Mouse (Mus musculus) splenic B cell, adult 2 months (primary cell): ENCODE data around the gene Rgsl1.
"Not testable (repeated sequence)": the region's sequence is repeated elsewhere in the genome, so short reads cannot be mapped to it uniquely, and the experiment has no call there.

ENCODE experiments used
- DNase-seq: peaks from one replicate; pipeline ENCODE4 v3.0.0-alpha.2; 2011; ENCODE audit warnings: low read depth, low spot score
- H3K27me3 ChIP-seq: 2 replicates; pipeline ENCODE4 v1.6.1; 2012; ENCODE audit warnings: mild to moderate bottlenecking, low read length, moderate library complexity, mixed read lengths; ENCODE audit not compliant: control insufficient read depth, poor library complexity, insufficient read depth, severe bottlenecking
- H3K36me3 ChIP-seq: 2 replicates; pipeline ENCODE4 v1.6.1; 2012; ENCODE audit warnings: mild to moderate bottlenecking, low read length, moderate library complexity, mixed read lengths; ENCODE audit not compliant: control insufficient read depth, poor library complexity, insufficient read depth, severe bottlenecking

The Rgsl1 gene

GRCm38 (mm10) chr1:153807390-153807993 is 36.5 kb downstream of the Rgsl1 start:
- no peaks in the 10 kb centered on the region for H3K36me3 ChIP-seq
- no peaks in the 10 kb centered on the region; the same call in 1 of the 2 replicates for H3K27me3 ChIP-seq
- peak; percentile 64 for DNase-seq

DNA sequence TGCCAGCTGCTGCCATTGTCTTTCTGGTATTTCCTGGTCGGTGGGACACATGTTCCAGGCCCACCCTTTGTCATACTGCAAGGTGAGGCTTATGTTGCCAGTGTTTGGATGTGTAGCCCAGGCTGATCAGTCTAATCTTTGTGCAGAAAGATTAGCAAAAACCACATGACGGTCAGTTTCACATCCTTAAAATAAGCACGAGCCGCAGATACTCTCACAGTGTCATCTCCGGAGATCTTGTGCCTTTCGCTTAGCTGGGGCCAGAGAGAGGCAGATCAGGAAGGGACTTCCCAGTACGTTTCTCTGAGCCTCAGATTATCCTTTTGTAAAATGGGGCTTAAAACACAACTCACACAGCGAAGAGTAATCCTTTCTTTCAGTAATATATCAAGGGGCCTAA is 40.4 kb downstream of the Rgsl1 start:
- Histone ChIP-seq H3K36me3 (no peaks in the 10 kb centered on the region), H3K27me3 (no peaks in the 10 kb centered on the region; the same call in 1 of the 2 replicates)
- DNase-seq, result peak; percentile 75

DNA sequence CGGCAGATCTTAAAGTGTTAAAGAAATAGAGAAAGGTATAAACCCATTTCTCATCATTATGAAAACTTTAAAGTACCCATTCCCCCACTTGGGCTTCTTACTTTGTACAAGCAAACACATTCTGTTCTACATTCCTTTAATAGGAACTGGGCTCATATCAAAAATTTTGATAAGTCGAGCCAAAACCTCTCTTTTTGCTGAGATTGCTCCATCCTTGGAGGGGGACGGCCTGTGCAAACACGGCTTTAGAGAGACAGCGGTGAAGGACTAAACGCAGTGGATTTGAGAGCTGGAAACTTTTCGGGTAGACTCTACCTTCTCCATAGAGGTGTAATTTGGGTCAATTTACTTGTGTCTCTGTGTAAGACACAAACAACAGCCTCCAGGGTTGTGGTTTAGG is 41.3 kb downstream of the Rgsl1 start:
- no peaks in the 10 kb centered on the region; the same call in 1 of the 2 replicates for H3K27me3 ChIP-seq
- no peak for DNase-seq
- no peaks in the 10 kb centered on the region for H3K36me3 ChIP-seq

GRCm38 (mm10) chr1:153794241-153794640 is 49.7 kb downstream of the Rgsl1 start:
- Histone ChIP-seq H3K36me3 (no peaks in the 10 kb centered on the region), H3K27me3 (no peaks in the 10 kb centered on the region)
- peak; percentile 10 for DNase-seq

GRCm38 (mm10) chr1:153790708-153791107 is 53.2 kb downstream of the Rgsl1 start:
- Histone ChIP-seq H3K27me3 (no peaks in the 10 kb centered on the region), H3K36me3 (no peaks in the 10 kb centered on the region)
- no peak for DNase-seq

DNA sequence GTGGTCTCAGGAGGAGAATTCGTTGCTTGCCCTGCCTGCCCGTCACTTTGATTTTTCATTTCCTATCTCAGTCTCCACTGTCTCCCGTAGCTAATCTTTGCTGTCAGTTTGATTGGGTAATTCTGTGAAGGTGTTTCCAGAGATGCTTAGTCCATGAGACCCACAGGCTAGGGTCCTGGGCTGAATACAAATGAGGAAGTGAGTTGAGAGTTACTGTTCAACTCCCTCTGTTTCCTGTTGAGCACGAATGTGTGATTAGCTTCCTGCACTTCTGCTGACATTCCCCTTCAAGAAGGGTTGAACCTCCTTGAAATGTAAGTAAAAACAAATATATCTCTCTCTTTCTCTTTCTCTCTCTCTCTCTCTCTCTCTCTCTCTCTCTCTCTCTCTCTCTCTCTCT is 58.3 kb downstream of the Rgsl1 start:
- H3K27me3 ChIP-seq, result no peaks in the 10 kb centered on the region
- no peaks in the 10 kb centered on the region for H3K36me3 ChIP-seq
- DNase-seq, result no peak

- DNase-seq, result no peak
- no peaks in the 10 kb centered on the region for H3K36me3 ChIP-seq
These were observed 60.6 kb downstream of the Rgsl1 start for GRCm38 (mm10) chr1:153783339-153783738.

DNA sequence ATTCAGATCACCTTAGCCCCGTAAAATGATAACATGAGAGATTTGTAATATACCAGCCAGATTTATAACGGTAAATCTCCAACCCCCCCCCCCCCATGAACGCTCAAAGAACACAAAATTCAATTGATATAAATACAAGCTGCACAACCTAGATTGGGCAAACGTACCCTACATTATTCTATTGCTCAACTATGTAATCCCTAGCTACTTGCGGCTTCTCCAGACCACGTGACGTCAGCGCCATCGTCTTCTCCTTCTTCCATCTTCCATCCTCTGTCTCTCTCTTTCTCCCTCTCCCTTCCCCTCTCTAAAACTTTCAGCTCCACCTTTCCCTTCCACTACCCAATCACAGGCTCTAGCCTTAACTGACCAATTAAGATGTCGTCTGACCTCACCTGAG is 65.7 kb downstream of the Rgsl1 start:
- Histone ChIP-seq H3K36me3 (no peaks in the 10 kb centered on the region), H3K27me3 (no peaks in the 10 kb centered on the region)
- no peak for DNase-seq

More at GRCm38 (mm10) chr1:153783339-153783738, 60.6 kb downstream of the Rgsl1 start:
- no peaks in the 10 kb centered on the region for H3K27me3 ChIP-seq

DNA sequence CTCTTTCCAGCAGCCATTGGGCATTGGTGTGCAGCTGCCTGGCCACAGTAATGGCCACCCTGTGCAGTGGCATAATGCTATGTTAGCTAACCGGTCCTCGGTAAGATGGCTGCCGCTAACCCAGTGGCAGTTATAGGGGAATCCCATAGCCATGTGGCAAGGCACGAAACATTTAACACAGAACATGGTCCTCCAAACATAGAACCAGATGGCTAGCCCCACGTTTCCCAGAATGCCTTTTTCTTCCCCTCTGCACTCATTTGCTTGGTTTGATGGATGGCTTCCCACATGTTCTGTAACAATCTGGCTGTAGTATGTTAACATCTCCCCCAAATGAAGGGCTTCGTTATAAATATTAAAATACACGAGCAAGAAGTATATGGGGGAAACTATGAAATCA is 67.7 kb downstream of the Rgsl1 start:
- Histone ChIP-seq H3K27me3 (no peaks in the 10 kb centered on the region), H3K36me3 (no peaks in the 10 kb centered on the region)
- DNase-seq, result no peak

DNA sequence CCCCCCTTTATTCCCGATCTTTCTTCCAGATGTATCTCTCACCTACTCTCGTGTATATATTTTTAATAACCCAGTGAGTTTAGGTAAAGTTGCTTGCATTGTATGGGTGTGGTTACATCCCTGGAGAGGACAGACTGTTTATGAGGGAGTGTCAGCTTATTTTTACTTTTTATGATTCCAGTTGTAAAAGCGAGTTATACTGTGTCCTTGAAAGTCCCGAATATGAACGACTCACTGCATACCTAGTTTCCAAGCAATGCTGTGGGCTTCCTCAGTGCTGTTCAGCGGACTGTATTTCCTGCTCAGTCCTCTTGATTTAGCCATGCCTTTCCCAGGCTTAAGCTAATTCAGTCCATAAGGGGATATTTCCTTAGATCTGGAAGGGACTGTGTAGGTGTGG is 68.8 kb downstream of the Rgsl1 start:
- H3K36me3 ChIP-seq, result no peaks in the 10 kb centered on the region
- no peaks in the 10 kb centered on the region for H3K27me3 ChIP-seq
- no peak for DNase-seq

DNA sequence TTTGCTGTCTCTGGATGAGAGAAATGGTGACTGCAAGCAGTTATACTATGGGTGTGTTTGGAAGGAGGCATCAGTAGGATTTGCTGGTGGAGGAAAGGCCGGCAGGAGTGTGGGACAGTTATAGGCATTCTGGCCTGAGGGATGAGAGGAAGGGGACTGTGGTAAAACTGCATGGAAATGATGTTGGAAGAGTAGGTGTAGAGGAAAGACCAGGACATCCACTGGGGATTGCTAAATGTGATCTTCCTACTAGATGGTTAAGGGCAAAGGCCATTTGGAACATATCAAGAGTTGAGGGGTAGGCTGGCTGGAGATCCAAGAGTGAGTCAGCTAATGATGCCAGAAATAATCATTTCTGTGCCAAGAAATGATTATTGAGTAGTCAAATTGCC is 73.2 kb downstream of the Rgsl1 start:
- no peaks in the 10 kb centered on the region for H3K36me3 ChIP-seq
- H3K27me3 ChIP-seq, result no peaks in the 10 kb centered on the region
- no peak for DNase-seq

DNA sequence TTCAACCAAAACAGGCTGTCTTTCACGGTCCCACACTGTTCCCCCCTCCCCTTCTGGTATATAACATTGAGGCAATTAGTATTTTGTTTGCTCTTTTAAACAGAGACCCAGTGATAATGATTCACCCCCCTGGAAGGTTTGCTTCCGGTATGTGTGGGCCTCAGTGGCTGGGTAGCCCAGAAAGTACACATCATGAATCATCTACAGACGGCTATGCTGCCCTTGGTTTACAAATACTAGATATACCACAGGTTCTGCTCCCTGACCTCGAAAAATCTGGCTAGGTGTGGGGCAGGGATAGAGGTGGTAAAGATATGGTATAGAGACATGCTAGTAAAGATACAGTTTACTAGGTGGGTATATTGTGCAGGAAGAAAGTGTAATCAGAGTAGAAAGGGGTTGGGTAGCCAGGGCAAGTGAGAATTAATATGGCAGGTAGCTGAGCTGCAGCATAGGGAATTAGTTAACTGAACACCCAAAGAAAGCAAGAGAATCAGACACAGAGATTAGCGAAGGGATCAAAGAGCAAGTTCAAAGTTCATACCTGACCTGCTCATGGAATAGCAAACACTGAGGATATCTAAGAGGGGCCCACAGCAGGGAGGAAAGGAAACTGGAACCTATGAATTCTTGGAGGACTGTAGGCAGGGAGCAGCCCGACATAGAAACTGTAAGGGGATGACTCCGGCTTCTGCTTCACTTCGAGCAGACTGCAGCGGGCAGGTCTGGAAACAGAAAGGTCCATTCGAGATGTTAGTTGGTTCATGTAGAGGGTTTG is 73.8 kb downstream of the Rgsl1 start:
- no peak for DNase-seq
- no peaks in the 10 kb centered on the region for H3K36me3 ChIP-seq
- H3K27me3 ChIP-seq, result no peaks in the 10 kb centered on the region

GRCm38 (mm10) chr1:153769571-153769970 is 74.4 kb downstream of the Rgsl1 start:
- not testable (repeated sequence) for H3K36me3 ChIP-seq, DNase-seq, H3K27me3 ChIP-seq

- Histone ChIP-seq H3K27me3 (no peaks in the 10 kb centered on the region), H3K36me3 (no peaks in the 10 kb centered on the region)
- DNase-seq, result no peak
These were observed 75.5 kb downstream of the Rgsl1 start for GRCm38 (mm10) chr1:153768465-153768864.

GRCm38 (mm10) chr1:153767281-153767680 is 76.7 kb downstream of the Rgsl1 start:
- no peak for DNase-seq
- Histone ChIP-seq H3K36me3 (no peaks in the 10 kb centered on the region), H3K27me3 (no peaks in the 10 kb centered on the region)
